Mouse (Mus musculus) bone marrow, adult 2 months (tissue): ENCODE data around the gene S100pbp.

Experiments
- CTCF ChIP-seq: fragments of 200-500 bp; IDR thresholded peaks from 2 replicates; pipeline ENCODE4 v1.5.1; 2011; ENCODE audit warnings: low read length, control low read depth; ENCODE audit not compliant: control insufficient read depth, insufficient read depth
- POLR2A ChIP-seq: fragments of 200-500 bp; IDR thresholded peaks from 2 replicates; pipeline ENCODE4 v1.6.1; 2011; ENCODE audit warnings: low read depth, mild to moderate bottlenecking, control low read depth, low read length, borderline replicate concordance; ENCODE audit not compliant: control insufficient read depth

- TF ChIP-seq CTCF (no peak), POLR2A (no peak)
Measured at GRCm38 (mm10) chr4:129151276-129151811, 38.2 kb downstream of the S100pbp start.
